Mouse (Mus musculus) erythroblast, embryonic 14.5 days (primary cell): ENCODE data around the gene Pigv.

Source experiments
- GATA1 ChIP-seq: IDR thresholded peaks from 2 replicates; pipeline ENCODE4 v1.6.1; 2012; ENCODE audit warnings: low read length, inconsistent platforms, mixed read lengths
- TAL1 ChIP-seq: IDR thresholded peaks from 3 replicates; pipeline ENCODE4 v1.6.1; 2012; ENCODE audit warnings: low read length, inconsistent platforms, mixed read lengths

DNA sequence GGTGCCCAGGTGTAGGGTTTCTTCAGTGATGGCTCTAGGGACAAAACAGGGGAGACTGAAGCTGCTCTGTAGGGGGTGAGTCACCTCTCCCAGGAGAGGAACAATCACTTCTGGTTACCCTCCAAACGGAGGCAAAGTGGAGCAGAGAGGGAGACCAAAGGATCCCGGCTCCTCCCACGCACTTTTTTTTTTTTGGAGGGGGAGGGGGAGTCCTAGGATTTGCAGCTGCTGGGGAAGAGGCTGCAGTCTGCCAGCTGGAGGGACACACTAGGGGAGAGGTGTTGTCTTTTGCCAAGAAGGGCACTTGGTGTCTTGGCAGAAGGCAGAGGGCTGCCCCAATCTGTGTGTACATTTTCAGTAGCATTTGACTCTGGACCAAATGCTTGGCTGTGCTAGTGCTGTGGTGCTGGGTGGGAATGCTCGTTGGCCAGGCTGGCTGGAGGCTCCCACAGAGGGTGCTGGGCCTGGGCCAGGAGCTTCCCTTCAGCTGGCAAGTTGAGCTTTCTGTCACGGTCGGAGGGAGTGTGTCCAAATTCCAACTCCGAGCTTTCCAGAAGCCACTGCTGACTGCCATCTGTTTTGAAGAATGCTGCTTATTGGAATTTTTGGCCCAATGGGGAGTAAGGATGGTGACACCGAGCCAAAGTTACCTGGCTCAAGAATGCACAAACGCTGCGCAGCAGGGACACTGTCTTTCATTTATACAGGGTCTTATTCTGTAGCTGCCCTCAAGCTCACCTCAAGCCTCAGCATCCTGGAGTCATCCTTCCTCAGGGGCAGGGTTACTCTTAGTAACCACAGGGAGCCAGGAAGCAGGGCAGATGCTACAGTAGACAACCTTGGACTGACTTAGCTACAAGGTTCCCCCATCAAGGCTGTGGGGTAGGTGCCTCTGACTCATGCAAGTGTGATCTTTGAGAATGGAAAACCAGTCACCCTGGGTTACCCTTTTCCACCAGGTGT, 12.0 kb downstream of the Pigv start:
- TF ChIP-seq TAL1 (no peak), GATA1 (no peak)
